Mouse (Mus musculus): ENCODE data around the gene Thegl.

DNA sequence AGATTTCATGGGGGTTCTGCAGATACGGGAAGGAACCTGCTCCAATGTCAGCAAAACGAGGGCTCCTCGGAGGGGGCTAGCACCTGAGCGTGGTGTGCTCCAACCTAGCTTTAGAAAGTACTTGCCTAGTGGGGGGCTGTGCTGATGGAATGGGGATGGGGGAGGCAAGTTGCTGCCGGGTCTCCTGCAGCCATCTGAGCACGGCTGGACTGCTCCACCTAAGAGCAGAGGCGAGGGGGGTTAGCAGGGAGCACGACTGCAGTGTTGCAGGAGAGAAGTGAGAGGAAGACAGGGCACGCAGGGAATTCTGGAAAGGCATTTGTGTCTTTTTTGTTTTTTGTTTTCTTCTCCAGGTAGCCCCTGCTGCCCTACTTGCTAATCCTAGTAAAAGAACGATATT, 44.5 kb downstream of the Thegl start:
- no peak for TF ChIP-seq TAL1 (IDR thresholded peaks at IDR 0.05; ENCODE audit: low read length)
- TF ChIP-seq GATA1 (IDR thresholded peaks at IDR 0.05; ENCODE audit: low read length): no peak

Data from erythroblast, embryonic 14.5 days (primary cell).